Mouse (Mus musculus) MEL (cell line): ENCODE measurements around the gene Zfp90. TPM values are rescaled to one million over a fixed set of nuclear protein-coding genes. Genes with fewer than 3 reads are reported as not detected.

Experiments
- DNase-seq: peaks from one replicate; pipeline ENCODE4 v3.0.0; 2011; ENCODE audit warnings: low read depth, low spot score
- H3K27ac ChIP-seq: 2 replicates; pipeline ENCODE4 v1.5.1; 2012; ENCODE audit warnings: low read depth, mild to moderate bottlenecking, control low read depth, low read length, moderate library complexity; ENCODE audit not compliant: control insufficient read depth
- H3K27me3 ChIP-seq, 2 experiments: fragments of 150-350 bp in 1 of 2; sonication (generic) in 1 of 2; 2 replicates each; pipeline ENCODE4 v1.6.1; 2012; ENCODE audit warnings: low read length in 2 of 2, mild to moderate bottlenecking in 2 of 2, improper control_type of control experiment in 1 of 2, moderate library complexity in 1 of 2; ENCODE audit not compliant: insufficient read depth in 2 of 2, control insufficient read depth in 1 of 2
- H3K36me3 ChIP-seq, 2 experiments: 2 replicates each; pipeline ENCODE4 v1.6.1; 2012 to 2014; ENCODE audit warnings: low read length in 2 of 2, improper control_type of control experiment in 1 of 2, inconsistent platforms in 1 of 2, mild to moderate bottlenecking in 1 of 2; ENCODE audit not compliant: insufficient read depth in 2 of 2, control insufficient read depth in 1 of 2
- H3K4me1 ChIP-seq, 2 experiments: fragments of 150-350 bp in 1 of 2; sonication (generic) in 1 of 2; 2 replicates each; pipeline ENCODE4 v1.6.1; 2012; ENCODE audit warnings: low read length in 2 of 2, improper control_type of control experiment in 1 of 2, mild to moderate bottlenecking in 1 of 2; ENCODE audit not compliant: insufficient read depth in 2 of 2, control insufficient read depth in 1 of 2
- H3K4me3 ChIP-seq, 2 experiments: fragments of 150-350 bp in 1 of 2; sonication (generic) in 1 of 2; 2 replicates each; pipeline ENCODE4 v1.5.1; 2012; ENCODE audit warnings: low read depth in 2 of 2, low read length in 2 of 2, mild to moderate bottlenecking in 2 of 2, moderate library complexity in 2 of 2, control low read depth in 1 of 2, improper control_type of control experiment in 1 of 2; ENCODE audit not compliant: control insufficient read depth in 1 of 2, insufficient read depth in 1 of 2
- H3K79me2 ChIP-seq: 2 replicates; pipeline ENCODE4 v1.6.1; 2012; ENCODE audit warnings: mild to moderate bottlenecking, low read length, moderate library complexity; ENCODE audit not compliant: control insufficient read depth, poor library complexity, insufficient read depth
- H3K9ac ChIP-seq: 2 replicates; pipeline ENCODE4 v1.6.1; 2012; ENCODE audit warnings: low read depth, mild to moderate bottlenecking, control low read depth, low read length, moderate library complexity; ENCODE audit not compliant: control insufficient read depth, poor library complexity, severe bottlenecking
- H3K9me3 ChIP-seq: fragments of 150-350 bp; sonication (generic); replicated peaks from 2 replicates; pipeline ENCODE4 v1.6.1; 2012; ENCODE audit warnings: mild to moderate bottlenecking, low read length, improper control_type of control experiment, moderate library complexity; ENCODE audit not compliant: insufficient read depth
- CTCF ChIP-seq, 3 experiments: IDR thresholded peaks in 2 of 3; conservative IDR thresholded peaks in 1 of 3; 2 replicates each; pipeline ENCODE4 v1.5.1; 2011 to 2012; ENCODE audit warnings: low read length in 3 of 3, low read depth in 2 of 3, mild to moderate bottlenecking in 2 of 3, improper control_type of control experiment in 1 of 3, inconsistent platforms in 1 of 3, mixed read lengths in 1 of 3, moderate library complexity in 1 of 3; ENCODE audit not compliant: control insufficient read depth in 1 of 3, insufficient read depth in 1 of 3, poor library complexity in 1 of 3, severe bottlenecking in 1 of 3
- GABPA ChIP-seq: IDR thresholded peaks from 2 replicates; pipeline ENCODE4 v1.6.1; 2012; ENCODE audit warnings: low read depth, mild to moderate bottlenecking, inconsistent platforms, low read length, improper control_type of control experiment, moderate library complexity
- GATA1 ChIP-seq: IDR thresholded peaks from 2 replicates; pipeline ENCODE4 v1.6.1; 2011; ENCODE audit warnings: low read depth, low read length, improper control_type of control experiment
- HCFC1 ChIP-seq: IDR thresholded peaks from 2 replicates; pipeline ENCODE4 v1.6.1; 2012; ENCODE audit warnings: low read depth, mild to moderate bottlenecking, inconsistent platforms, low read length, improper control_type of control experiment, moderate library complexity
- KAT2A ChIP-seq: conservative IDR thresholded peaks from 2 replicates; pipeline ENCODE4 v1.6.1; 2012; ENCODE audit warnings: low read depth, low read length, improper control_type of control experiment, inconsistent platforms
- MAFK ChIP-seq: IDR thresholded peaks from 2 replicates; pipeline ENCODE4 v1.6.1; 2011; ENCODE audit warnings: low read depth, mild to moderate bottlenecking, low read length, improper control_type of control experiment, borderline replicate concordance
- MAX ChIP-seq: IDR thresholded peaks from 2 replicates; pipeline ENCODE4 v1.6.1; 2011; ENCODE audit warnings: low read length, improper control_type of control experiment
- MAZ ChIP-seq: IDR thresholded peaks from 2 replicates; pipeline ENCODE4 v1.6.1; 2012; ENCODE audit warnings: low read depth, mild to moderate bottlenecking, inconsistent platforms, low read length, improper control_type of control experiment
- MEF2A ChIP-seq: IDR thresholded peaks from 2 replicates; pipeline ENCODE4 v1.6.1; 2014; ENCODE audit warnings: low read depth, mild to moderate bottlenecking, inconsistent platforms, low read length, improper control_type of control experiment; ENCODE audit not compliant: poor library complexity, insufficient replicate concordance, severe bottlenecking; ENCODE audit errors: extremely low read depth
- NELFE ChIP-seq: IDR thresholded peaks from 2 replicates; pipeline ENCODE4 v1.6.1; 2011; ENCODE audit warnings: low read depth, low read length, improper control_type of control experiment
- POLR2AphosphoS2 ChIP-seq: IDR thresholded peaks from 2 replicates; pipeline ENCODE4 v1.6.1; 2011; ENCODE audit warnings: low read length, improper control_type of control experiment
- RAD21 ChIP-seq: IDR thresholded peaks from 2 replicates; pipeline ENCODE4 v1.6.1; 2011; ENCODE audit warnings: mild to moderate bottlenecking, low read depth, low read length, improper control_type of control experiment
- RCOR1 ChIP-seq: IDR thresholded peaks from 2 replicates; pipeline ENCODE4 v1.6.1; 2012; ENCODE audit warnings: low read depth, mild to moderate bottlenecking, inconsistent platforms, low read length, improper control_type of control experiment
- SIN3A ChIP-seq: IDR thresholded peaks from 2 replicates; pipeline ENCODE4 v1.6.1; 2012; ENCODE audit warnings: low read length, improper control_type of control experiment, inconsistent platforms
- SMC3 ChIP-seq: IDR thresholded peaks from 2 replicates; pipeline ENCODE4 v1.6.1; 2011; ENCODE audit warnings: low read depth, low read length, improper control_type of control experiment
- UBTF ChIP-seq: IDR thresholded peaks from 2 replicates; pipeline ENCODE4 v1.6.1; 2012; ENCODE audit warnings: low read depth, mild to moderate bottlenecking, inconsistent platforms, low read length, improper control_type of control experiment, moderate library complexity, borderline replicate concordance; ENCODE audit not compliant: insufficient read depth
- USF1 ChIP-seq: IDR thresholded peaks from 2 replicates; pipeline ENCODE4 v1.6.1; 2014; ENCODE audit warnings: low read depth, mild to moderate bottlenecking, inconsistent platforms, low read length, improper control_type of control experiment, moderate library complexity
- ZC3H11A ChIP-seq: IDR thresholded peaks from 2 replicates; pipeline ENCODE4 v1.6.1; 2012; ENCODE audit warnings: low read depth, mild to moderate bottlenecking, inconsistent platforms, low read length, improper control_type of control experiment
- ZMIZ1 ChIP-seq: IDR thresholded peaks from 2 replicates; pipeline ENCODE4 v1.6.1; 2012; ENCODE audit warnings: low read depth, mild to moderate bottlenecking, inconsistent platforms, low read length, improper control_type of control experiment, moderate library complexity
- ZNF384 ChIP-seq: IDR thresholded peaks from 2 replicates; pipeline ENCODE4 v1.6.1; 2012; ENCODE audit warnings: low read depth, mild to moderate bottlenecking, inconsistent platforms, low read length, improper control_type of control experiment
- polyA plus RNA-seq, 2 experiments: library from polyadenylated mRNA; stranded (reverse) in 1 of 2; unstranded in 1 of 2; fragments of >175 nt in 1 of 2; fragments of >200 nt in 1 of 2; gene quantifications; 2 replicates each; pipeline versions ENCODE4 v1.2.1 to v1.2.4; 2012; ENCODE audit warnings: low replicate concordance in 2 of 2, low read depth in 1 of 2; ENCODE audit not compliant: insufficient read length in 2 of 2, insufficient read depth in 1 of 2, missing spikeins in 1 of 2
- total RNA-seq: library from RNA; depleted of rRNA; stranded (reverse); fragments of 300-350 nt; gene quantifications from 2 replicates; pipeline ENCODE4 v1.2.3, GENCODE M21; 2012

The Zfp90 gene
- total and polyA plus RNA-seq, 3 experiments: 2.6 to 3.9 TPM; not detected in 1

DNA sequence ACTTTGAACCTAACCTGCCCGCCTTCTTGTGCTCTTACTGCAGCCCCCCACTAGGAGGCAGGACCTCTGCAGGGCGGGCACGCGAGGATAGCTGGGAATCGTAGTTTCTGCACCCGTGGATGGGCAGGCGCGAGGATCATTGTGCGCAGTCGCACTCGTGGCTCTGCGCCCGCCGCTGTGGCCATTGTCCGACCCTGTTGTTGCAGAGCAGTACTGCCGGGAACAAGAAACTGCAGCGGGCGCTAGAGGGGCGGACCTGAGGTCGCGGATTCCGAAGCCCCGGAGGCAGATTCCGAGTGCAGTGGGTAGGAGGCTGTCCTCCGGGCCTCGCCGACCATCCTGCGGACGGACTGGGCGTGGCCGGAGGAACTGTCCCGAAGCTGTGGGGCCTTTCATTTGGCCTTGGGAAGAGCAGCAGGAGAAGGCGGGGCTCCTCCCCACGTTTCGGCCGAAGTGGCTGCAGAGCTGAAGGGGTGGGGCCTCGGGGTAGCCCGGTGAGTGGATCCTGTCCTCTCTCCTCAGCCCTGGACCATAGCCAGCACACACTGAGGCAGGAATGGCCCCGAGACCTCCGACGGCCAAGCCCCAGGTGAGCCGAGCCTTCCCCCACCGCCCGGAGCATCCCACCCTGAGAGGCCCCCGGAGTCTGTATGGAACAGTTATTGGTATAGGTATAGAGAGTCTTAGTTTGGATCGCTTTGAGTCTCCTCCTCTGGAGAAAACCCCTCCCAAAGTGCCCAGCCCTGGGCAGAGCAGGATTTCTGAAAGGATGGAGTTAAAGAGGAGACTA is at the start of gene Zfp90 (continued):
- TF ChIP-seq HCFC1: peak; percentile 99
- TF ChIP-seq NELFE: no peak
- TF ChIP-seq RCOR1: no peak
- no peak for TF ChIP-seq UBTF
- TF ChIP-seq, all 39 proteins: peak for 9

DNA sequence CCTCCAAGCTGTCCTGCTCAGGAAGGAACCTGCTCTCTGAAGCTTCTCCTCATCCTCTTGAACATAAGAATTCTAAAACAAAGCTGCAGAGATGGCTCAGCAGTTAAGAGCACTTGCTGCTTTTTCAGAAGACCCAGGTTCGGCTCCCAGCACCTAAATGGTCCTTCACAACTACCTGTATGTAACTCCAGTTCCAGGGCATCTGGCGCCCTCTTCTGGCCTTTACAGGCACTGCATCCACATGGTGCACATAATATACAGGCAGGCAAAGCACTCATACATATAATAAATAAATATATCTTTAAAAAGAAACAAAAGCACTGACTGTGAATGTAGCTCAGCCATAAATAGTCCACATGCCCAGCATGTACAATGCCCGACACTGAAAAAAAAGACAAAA is 46.6 kb upstream of the Zfp90 start:
- peaks cover 8 to 10% of the 10 kb centered on the region in 2 experiments for H3K4me1 ChIP-seq
- no peaks in the 10 kb centered on the region for H3K9me3 ChIP-seq
- H3K27me3 ChIP-seq: peaks cover 4 to 7% of the 10 kb centered on the region in 2 experiments; a peak in 3 of 4 replicates
- TF ChIP-seq HCFC1 (no peak), MAZ (no peak), SMC3 (peak; percentile 36), KAT2A (no peak), CTCF (IDR thresholded peaks at IDR 0.05 in 2 of 3, conservative IDR thresholded peaks at IDR 0.05 in 1 of 3; ENCODE audit: control insufficient read depth in 1 of 3, insufficient read depth in 1 of 3, low read depth in 2 of 3, low read length in 3 of 3, poor library complexity in 1 of 3, severe bottlenecking in 1 of 3) (peak; percentile 45 to 63 (median 51)), ZNF384 (no peak), ZMIZ1 (no peak), NELFE (no peak), ZC3H11A (peak; percentile 11; the same call in 1 of the 2 replicates), USF1 (no peak), GATA1 (no peak), RCOR1 (no peak), RAD21 (peak; percentile 46)
- no peaks in the 10 kb centered on the region for H3K79me2 ChIP-seq
- DNase-seq: peak; percentile 30
- H3K9ac ChIP-seq: no peak overlapping the region
- H3K36me3 ChIP-seq: peaks cover 0 to 11% of the 10 kb centered on the region in 2 experiments; a peak in 2 of 4 replicates
- no peak overlapping the region for H3K4me3 ChIP-seq
- no peak overlapping the region for H3K27ac ChIP-seq

DNA sequence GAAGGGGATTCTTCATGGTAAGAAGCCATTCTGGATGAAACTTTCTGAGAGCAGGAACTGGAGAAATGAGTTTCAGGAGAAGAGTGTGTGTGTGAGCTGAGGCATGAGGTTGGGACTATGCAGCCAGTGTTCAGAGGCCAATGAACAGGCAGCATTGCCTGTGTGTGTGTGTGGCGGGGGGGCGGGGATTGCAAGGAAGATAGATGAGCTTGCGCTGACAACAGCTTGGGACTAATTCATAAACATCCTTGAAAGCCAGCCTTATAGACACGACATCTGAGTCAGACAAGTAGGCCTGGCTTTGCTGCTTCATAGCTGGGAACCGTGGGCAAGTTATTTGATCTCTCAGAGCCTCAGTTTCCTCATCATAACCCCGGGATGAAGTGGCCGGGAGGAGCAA is 46.1 kb upstream of the Zfp90 start:
- TF ChIP-seq POLR2AphosphoS2 (no peak), MAFK (no peak), MEF2A (no peak), SIN3A (no peak), GABPA (no peak), RCOR1 (no peak), MAX (no peak), HCFC1 (no peak), KAT2A (no peak), SMC3 (no peak)
- H3K27ac ChIP-seq: no peak overlapping the region
- H3K4me3 ChIP-seq: no peak overlapping the region
- H3K79me2 ChIP-seq: no peaks in the 10 kb centered on the region
- no peaks in the 10 kb centered on the region for H3K9me3 ChIP-seq
- H3K27me3 ChIP-seq: peaks cover 4 to 7% of the 10 kb centered on the region in 2 experiments; a peak in 3 of 4 replicates
- H3K9ac ChIP-seq: no peak overlapping the region
- DNase-seq: no peak
- peaks cover 0 to 10% of the 10 kb centered on the region in 2 experiments; a peak in 2 of 4 replicates for H3K36me3 ChIP-seq
- peaks cover 6% of the 10 kb centered on the region in 2 experiments; a peak in 3 of 4 replicates for H3K4me1 ChIP-seq
